Mouse (Mus musculus) liver, embryonic 16.5 days (tissue): ENCODE data around the gene Cyb5r3. TPM values are rescaled to one million over a fixed set of nuclear protein-coding genes. Genes with fewer than 3 reads are reported as not detected.
A peak's percentile ranks its signal among the peaks of the same experiment; 100 is the strongest.

ENCODE experiments used
- ATAC-seq: fragments of 200-750 bp; cut with Nextera tagmentation; 2 replicates; pipeline ENCODE4 v1.8.0; 2017; ENCODE audit warnings: low read depth, mild to moderate bottlenecking, moderate number of reproducible peaks, moderate library complexity
- H3K27ac ChIP-seq: fragments of 300-500 bp; sonication (generic); 2 replicates; pipeline ENCODE4 v1.5.1; 2014; ENCODE audit warnings: mild to moderate bottlenecking, low read length
- H3K27me3 ChIP-seq: fragments of 300-500 bp; sonication (generic); 2 replicates; pipeline ENCODE4 v1.6.1; 2014; ENCODE audit warnings: low read depth, low read length, mixed read lengths; ENCODE audit not compliant: control insufficient read depth, insufficient read depth
- H3K36me3 ChIP-seq: fragments of 300-500 bp; sonication (generic); 2 replicates; pipeline ENCODE4 v1.6.1; 2014; ENCODE audit warnings: mild to moderate bottlenecking; ENCODE audit not compliant: control insufficient read depth, insufficient read depth
- H3K4me1 ChIP-seq: fragments of 300-500 bp; sonication (generic); 2 replicates; pipeline ENCODE4 v1.6.1; 2014; ENCODE audit warnings: low read depth, low read length, mixed read lengths; ENCODE audit not compliant: control insufficient read depth
- H3K4me2 ChIP-seq: fragments of 300-500 bp; sonication (generic); 2 replicates; pipeline ENCODE4 v1.6.1; 2014; ENCODE audit warnings: low read depth, low read length, mixed read lengths
- H3K4me3 ChIP-seq: fragments of 300-500 bp; sonication (generic); 2 replicates; pipeline ENCODE4 v1.5.1; 2014; ENCODE audit warnings: low read depth, mild to moderate bottlenecking, low read length
- H3K9ac ChIP-seq: fragments of 300-500 bp; sonication (generic); 2 replicates; pipeline ENCODE4 v1.6.1; 2014; ENCODE audit warnings: low read depth, low read length
- H3K9me3 ChIP-seq: fragments of 300-500 bp; sonication (generic); replicated peaks from 2 replicates; pipeline ENCODE4 v1.6.1; 2016; ENCODE audit warnings: low read length; ENCODE audit not compliant: control insufficient read depth
- WGBS: fragments of 180-500 bp; shearing (Covaris S2); extraction: QIAGEN DNeasy Blood & Tissue Kit; methylation state at CpG from one replicate; pipeline ENCODE4 v1.1.7; 2014; ENCODE audit not compliant: insufficient replicate concordance; 5-methylcytosine and 5-hydroxymethylcytosine counted together
- polyA plus RNA-seq: library from polyadenylated mRNA; unstranded; fragments of >200 nt; fragmentation: Nextera tagmentation; extraction: Ambion mirVana; gene quantifications from 2 replicates; pipeline ENCODE4 v1.2.1, GENCODE M21; 2015

The Cyb5r3 gene
- polyA plus RNA-seq, 1 experiment from 2014 or later: 171 TPM

DNA sequence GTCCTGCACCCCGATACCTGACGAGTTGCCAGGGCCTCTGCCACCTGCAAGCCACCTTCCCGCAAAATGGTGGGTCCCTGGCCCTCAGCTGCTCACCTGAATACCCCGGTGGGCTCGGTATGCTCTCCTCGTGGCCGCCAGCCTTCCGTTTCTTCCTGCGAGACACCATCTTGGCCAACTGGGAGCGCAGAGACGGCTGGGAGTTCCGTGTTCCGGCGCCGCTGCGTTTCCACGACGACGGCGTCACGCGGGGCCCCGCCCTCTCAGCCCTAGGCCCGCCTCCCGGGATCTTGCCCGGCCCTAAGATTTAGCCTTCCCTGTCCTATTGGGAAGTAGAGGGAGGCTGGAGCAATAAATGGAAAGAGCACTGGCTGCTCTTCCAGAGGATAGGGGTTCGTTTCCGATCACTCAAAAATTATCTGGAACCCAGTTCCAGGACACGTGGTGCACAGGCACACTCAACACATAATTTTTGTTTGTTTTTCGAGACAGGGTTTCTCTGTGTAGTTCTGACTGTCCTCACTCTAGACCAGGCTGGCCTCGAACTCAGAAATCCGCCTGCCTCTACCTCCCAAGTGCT, 49.7 kb downstream of the Cyb5r3 start, which contains the start of gene Rrp7a:
Gene Rrp7a, minus strand, starts transcription at position 236 of the 580 bp plus-strand sequence.
- 4% methylated on average over 32 of the region's 32 CpGs for WGBS
- Histone ChIP-seq H3K4me1 (peaks cover 10% of the 10 kb centered on the region), H3K4me3 (peak within 1 kb of the TSS; percentile 92), H3K4me2 (peak within 1 kb of the TSS; percentile 89), H3K27ac (peak within 1 kb of the TSS; percentile 64; the same call in 1 of the 2 replicates), H3K36me3 (peaks cover 20% of the 10 kb centered on the region), H3K27me3 (no peaks in the 10 kb centered on the region), H3K9me3 (no peaks in the 10 kb centered on the region), H3K9ac (peak within 1 kb of the TSS; percentile 80)
- ATAC-seq: peak; percentile 95

DNA sequence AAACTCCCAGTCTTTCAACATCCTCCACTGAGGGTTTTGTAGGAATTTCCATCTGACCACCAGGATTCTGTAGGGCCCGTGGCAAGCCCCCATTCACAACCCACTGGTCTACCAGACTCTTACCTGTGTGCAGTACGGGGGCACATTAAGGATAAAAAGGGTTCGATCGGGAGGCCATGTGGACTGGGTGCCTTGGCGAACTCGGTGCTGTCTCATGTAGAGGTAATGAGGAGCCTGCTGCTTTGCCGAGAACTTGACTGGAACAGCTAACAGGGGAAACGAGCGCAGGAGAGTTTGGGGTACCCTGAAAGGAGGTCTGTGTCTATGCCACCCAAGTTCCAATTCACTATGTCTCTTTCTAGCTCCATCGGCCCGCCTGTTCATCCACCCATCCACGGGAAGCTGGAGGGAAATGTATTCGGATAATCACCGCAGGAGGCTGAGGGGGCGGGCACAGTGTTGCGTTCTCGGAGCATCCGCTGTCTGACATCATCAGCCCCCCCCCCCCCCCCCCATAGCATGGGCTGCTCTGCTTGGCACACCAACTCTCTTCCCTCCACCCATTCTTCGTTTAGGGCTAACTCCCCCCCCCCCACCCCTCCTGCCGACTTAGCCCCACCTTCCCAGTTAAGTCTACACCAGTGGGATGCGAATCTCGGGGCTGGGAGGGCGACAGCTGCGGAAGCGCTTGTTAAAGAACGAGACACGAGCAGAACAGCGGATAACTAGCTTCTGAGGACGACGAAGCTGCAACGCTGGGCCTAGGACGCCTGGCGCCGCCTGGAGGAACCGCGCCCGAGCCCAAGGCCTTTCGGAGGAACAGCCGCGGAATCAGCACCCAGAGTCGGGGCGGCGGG, 50.5 kb downstream of the Cyb5r3 start:
- Histone ChIP-seq H3K4me2 (peak overlapping the region; percentile 89), H3K36me3 (peaks cover 16% of the 10 kb centered on the region), H3K4me1 (peaks cover 10% of the 10 kb centered on the region), H3K27ac (peak overlapping the region; percentile 64; the same call in 1 of the 2 replicates), H3K27me3 (no peaks in the 10 kb centered on the region), H3K9me3 (no peaks in the 10 kb centered on the region), H3K9ac (peak overlapping the region; percentile 80), H3K4me3 (peak overlapping the region; percentile 92)
- 3% methylated on average over 43 of the region's 43 CpGs for WGBS
- peak; percentile 37 for ATAC-seq

DNA sequence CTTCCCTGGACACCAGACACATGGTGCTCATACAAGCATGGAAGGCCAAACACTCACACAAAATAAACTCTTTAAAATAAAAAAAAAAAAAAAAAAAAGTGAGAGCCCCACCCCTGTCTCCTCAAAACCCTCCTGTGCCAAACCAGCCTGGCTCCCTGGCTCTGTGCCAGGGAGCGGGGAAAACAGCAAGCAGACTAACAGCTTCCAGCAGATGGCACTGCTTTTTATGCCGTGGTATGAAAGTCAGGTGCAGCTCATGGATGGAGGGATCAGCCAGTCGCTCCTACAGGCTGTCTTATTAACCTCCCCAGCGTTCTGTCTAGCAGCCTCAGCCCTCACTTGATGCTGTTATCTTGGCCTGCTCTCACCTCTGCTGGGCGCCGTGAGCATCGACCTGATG, 54.0 kb downstream of the Cyb5r3 start:
- no peak overlapping the region for H3K27ac ChIP-seq
- no peak for ATAC-seq
- peaks cover 6% of the 10 kb centered on the region for H3K36me3 ChIP-seq
- H3K27me3 ChIP-seq: no peaks in the 10 kb centered on the region
- H3K4me2 ChIP-seq: no peak overlapping the region
- H3K4me3 ChIP-seq: no peak overlapping the region
- 62% methylated on average over 7 of the region's 7 CpGs for WGBS
- no peaks in the 10 kb centered on the region for H3K9me3 ChIP-seq
- H3K9ac ChIP-seq: no peak overlapping the region
- peaks cover 10% of the 10 kb centered on the region for H3K4me1 ChIP-seq

DNA sequence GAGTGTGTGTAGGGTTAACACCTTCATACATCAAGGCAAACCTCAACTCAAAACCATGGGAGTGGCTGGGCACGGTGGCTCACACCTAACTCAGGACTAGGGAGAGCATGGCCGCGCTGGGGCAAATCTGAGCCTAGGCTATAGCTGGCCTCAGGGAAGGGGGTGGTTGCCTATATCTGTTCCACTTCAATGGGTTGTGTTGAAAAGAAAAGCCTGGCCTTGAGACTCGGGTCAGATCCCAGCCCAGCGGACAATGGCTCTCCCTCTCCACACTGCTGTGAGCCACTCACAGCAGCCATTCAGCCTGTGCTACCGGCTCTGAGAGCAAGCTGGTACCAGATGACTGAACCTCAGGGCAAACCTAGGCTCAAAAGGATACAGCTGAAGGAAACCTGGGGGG, 57.3 kb downstream of the Cyb5r3 start:
- Histone ChIP-seq H3K4me1 (peaks cover 2% of the 10 kb centered on the region), H3K9me3 (no peaks in the 10 kb centered on the region), H3K36me3 (peaks cover 6% of the 10 kb centered on the region), H3K27ac (no peak overlapping the region), H3K27me3 (no peaks in the 10 kb centered on the region), H3K4me3 (no peak overlapping the region), H3K9ac (no peak overlapping the region), H3K4me2 (no peak overlapping the region)
- no peak for ATAC-seq
- WGBS: 76% methylated on average over 6 of the region's 6 CpGs

DNA sequence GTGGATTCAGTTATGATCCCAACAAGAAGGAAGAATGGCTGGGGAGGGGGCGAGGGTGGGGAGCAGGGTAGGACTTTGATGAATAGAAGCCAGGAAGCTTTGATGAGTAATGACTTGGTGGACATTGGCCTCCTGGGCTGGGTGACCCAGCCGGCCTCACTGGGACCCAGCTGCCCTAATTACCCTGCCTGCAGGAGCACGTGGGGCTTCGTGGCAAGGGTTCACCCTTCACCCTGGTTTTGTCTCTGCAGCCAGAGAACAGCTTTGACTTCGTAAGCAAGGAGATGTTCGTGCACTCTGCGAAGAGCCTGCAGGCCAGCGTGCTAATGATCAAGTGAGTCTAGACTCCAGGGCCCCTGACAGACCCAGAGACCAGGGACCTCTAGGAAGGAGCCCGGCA, 58.3 kb downstream of the Cyb5r3 start:
- 70% methylated on average over 9 of the region's 9 CpGs for WGBS
- ATAC-seq: no peak

DNA sequence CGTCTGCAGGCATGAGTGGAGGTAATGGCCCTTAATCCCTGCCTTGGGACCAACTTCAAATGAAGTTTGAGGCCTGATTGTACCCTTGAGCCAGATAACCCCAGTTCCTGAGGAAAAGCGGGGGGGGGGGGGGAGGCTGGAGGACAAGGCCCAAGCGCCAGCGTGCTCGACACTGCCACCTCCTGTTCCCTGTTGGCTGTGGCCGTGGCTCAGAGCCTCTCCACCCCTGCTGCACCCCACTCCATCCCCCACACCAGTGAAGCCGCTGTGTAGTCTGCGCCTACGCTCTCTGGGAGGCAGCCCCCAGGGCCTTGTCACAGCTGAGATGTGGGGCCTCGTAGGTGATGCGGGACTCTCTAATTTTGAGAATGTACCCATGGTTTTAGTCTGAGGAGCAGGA, 59.5 kb downstream of the Cyb5r3 start:
- no peaks in the 10 kb centered on the region for H3K27me3 ChIP-seq
- no peak overlapping the region for H3K27ac ChIP-seq
- H3K4me3 ChIP-seq: no peak overlapping the region
- 11% methylated on average over 10 of the region's 11 CpGs for WGBS
- H3K4me1 ChIP-seq: peaks cover 2% of the 10 kb centered on the region
- ATAC-seq: peak; percentile 56; the same call in 1 of the 2 replicates
- H3K9me3 ChIP-seq: no peaks in the 10 kb centered on the region
- no peak overlapping the region for H3K9ac ChIP-seq
- H3K36me3 ChIP-seq: no peaks in the 10 kb centered on the region
- H3K4me2 ChIP-seq: no peak overlapping the region

More for the DNA sequence above, 58.3 kb downstream of the Cyb5r3 start:
- H3K4me1 ChIP-seq: peaks cover 2% of the 10 kb centered on the region
- no peak overlapping the region for H3K4me2 ChIP-seq
- no peak overlapping the region for H3K27ac ChIP-seq
- no peak overlapping the region for H3K9ac ChIP-seq
- H3K36me3 ChIP-seq: peaks cover 6% of the 10 kb centered on the region
- no peak overlapping the region for H3K4me3 ChIP-seq
- H3K27me3 ChIP-seq: no peaks in the 10 kb centered on the region
- no peaks in the 10 kb centered on the region for H3K9me3 ChIP-seq

DNA sequence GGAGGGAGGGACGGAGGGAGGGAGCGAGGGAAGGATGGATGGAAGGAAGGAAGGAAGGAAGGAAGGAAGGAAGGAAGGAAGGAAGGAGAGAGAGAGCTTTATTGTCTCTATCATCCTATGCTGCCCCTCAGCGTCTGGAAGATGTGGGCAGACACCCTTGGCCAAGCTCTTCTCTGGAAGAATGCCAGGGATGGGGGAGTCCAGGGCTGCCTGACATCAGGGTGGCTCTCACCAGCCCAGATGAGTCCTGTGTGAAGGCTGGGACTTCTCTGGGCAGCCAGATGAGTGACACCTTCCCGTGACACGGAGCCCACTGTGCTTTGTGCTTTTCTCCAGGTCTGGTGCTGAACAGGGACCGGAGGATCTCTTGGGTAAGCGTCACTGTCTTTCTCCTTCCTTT, 60.5 kb downstream of the Cyb5r3 start:
- no peak overlapping the region for H3K27ac ChIP-seq
- H3K9me3 ChIP-seq: no peaks in the 10 kb centered on the region
- H3K4me1 ChIP-seq: peaks cover 2% of the 10 kb centered on the region
- H3K36me3 ChIP-seq: no peaks in the 10 kb centered on the region
- no peak overlapping the region for H3K9ac ChIP-seq
- H3K27me3 ChIP-seq: no peaks in the 10 kb centered on the region
- H3K4me3 ChIP-seq: no peak overlapping the region
- H3K4me2 ChIP-seq: no peak overlapping the region
- 73% methylated on average over 7 of the region's 7 CpGs for WGBS
- ATAC-seq: no peak

DNA sequence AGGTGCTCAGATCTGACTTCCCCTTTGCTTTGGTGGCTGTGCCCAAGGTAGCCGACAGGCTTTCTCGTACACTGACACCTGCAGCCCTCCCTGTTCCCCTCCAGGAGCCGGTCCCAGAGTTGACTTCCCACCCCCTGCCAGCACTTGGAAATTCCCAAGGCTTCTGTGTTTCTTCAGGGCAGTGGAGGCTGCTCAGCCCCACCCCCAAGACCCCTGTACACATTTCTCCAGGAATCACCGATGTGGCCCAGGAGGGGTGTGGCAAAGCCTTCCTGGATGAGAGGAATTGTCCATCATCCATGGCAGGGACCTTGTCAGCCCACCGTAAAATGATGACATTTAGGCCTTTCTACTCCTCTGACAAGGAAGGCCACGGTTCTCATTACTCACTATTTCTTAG, 61.1 kb downstream of the Cyb5r3 start:
- H3K27ac ChIP-seq: no peak overlapping the region
- no peaks in the 10 kb centered on the region for H3K36me3 ChIP-seq
- H3K9ac ChIP-seq: no peak overlapping the region
- ATAC-seq: no peak
- WGBS: 63% methylated on average over 6 of the region's 6 CpGs
- no peaks in the 10 kb centered on the region for H3K9me3 ChIP-seq
- no peak overlapping the region for H3K4me2 ChIP-seq
- H3K4me1 ChIP-seq: peaks cover 2% of the 10 kb centered on the region
- H3K4me3 ChIP-seq: no peak overlapping the region
- H3K27me3 ChIP-seq: no peaks in the 10 kb centered on the region

DNA sequence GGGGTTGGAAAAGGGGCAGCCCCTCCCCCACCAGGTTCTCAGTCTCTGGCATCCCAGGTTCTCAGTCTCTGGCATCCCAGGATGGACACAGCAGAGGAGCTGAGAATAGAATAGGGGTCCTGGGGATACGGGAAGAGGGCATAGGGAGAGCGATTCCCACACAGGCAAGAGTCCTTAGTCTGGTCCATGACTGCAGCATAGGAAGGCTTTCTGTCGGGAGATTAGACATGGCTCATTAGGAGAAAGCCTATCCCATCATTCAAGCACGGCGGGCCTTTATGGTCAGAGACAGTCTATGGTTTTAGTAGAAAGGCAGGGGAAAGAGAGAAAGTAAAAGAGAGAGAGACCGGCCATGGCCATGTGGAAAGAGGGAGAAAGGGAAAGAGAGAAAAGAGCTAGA, 64.6 kb downstream of the Cyb5r3 start:
- H3K9ac ChIP-seq: no peak overlapping the region

More for the DNA sequence above, 64.6 kb downstream of the Cyb5r3 start:
- Histone ChIP-seq H3K4me3 (no peak overlapping the region), H3K27me3 (no peaks in the 10 kb centered on the region), H3K9me3 (no peaks in the 10 kb centered on the region), H3K36me3 (no peaks in the 10 kb centered on the region), H3K4me1 (no peaks in the 10 kb centered on the region; the same call in 1 of the 2 replicates), H3K4me2 (no peak overlapping the region), H3K27ac (no peak overlapping the region)
- ATAC-seq: no peak
- 74% methylated on average over 6 of the region's 6 CpGs for WGBS
